Mouse (Mus musculus) bone marrow, adult 2 months (tissue): ENCODE measurements around the gene Med16.

Source experiments
- CTCF ChIP-seq: fragments of 200-500 bp; IDR thresholded peaks from 2 replicates; pipeline ENCODE4 v1.5.1; 2011; ENCODE audit warnings: low read length, control low read depth; ENCODE audit not compliant: control insufficient read depth, insufficient read depth
- POLR2A ChIP-seq: fragments of 200-500 bp; IDR thresholded peaks from 2 replicates; pipeline ENCODE4 v1.6.1; 2011; ENCODE audit warnings: low read depth, mild to moderate bottlenecking, control low read depth, low read length, borderline replicate concordance; ENCODE audit not compliant: control insufficient read depth

DNA sequence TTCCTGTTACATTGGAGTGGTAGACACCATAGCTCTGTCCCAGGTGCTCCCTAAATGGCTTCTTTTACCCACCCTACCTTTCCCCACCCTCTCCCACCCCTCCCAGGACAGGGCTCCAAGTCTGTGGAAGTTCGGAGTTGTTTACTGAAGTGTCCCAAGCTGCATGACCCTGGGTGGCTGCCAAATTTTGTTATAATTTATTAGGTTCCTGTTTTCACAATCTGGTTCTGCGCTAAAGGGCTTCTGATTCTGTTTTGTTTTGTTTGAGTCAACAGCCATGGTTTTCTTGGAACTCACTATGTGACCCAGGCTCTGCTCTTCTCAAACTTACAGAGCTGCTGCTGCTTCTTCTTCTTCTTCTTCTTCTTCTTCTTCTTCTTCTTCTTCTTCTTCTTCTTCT lies 19.3 kb downstream of the Med16 start:
- no peak for TF ChIP-seq CTCF
- no peak for TF ChIP-seq POLR2A
